Mouse (Mus musculus) erythroblast, embryonic 14.5 days (primary cell): ENCODE results near the gene Postn.

Source experiments
- GATA1 ChIP-seq: IDR thresholded peaks from 2 replicates; pipeline ENCODE4 v1.6.1; 2012; ENCODE audit warnings: low read length, inconsistent platforms, mixed read lengths
- TAL1 ChIP-seq: IDR thresholded peaks from 3 replicates; pipeline ENCODE4 v1.6.1; 2012; ENCODE audit warnings: low read length, inconsistent platforms, mixed read lengths

- TF ChIP-seq TAL1 (no peak), GATA1 (no peak)
These were observed 17.2 kb downstream of the Postn start for GRCm38 (mm10) chr3:54378135-54378534.
